Mouse (Mus musculus): ENCODE data around the gene Uqcc1. TPM values are rescaled to one million over a fixed set of nuclear protein-coding genes. Genes with fewer than 3 reads are reported as not detected.

The Uqcc1 gene
- polyA plus RNA-seq, 1 experiment from 2014 or later = 79.0 TPM

GRCm38 (mm10) chr2:155914684-155915083 is 15.4 kb downstream of the Uqcc1 start:
- H3K4me3 ChIP-seq = no peak overlapping the region
- H3K27ac ChIP-seq (replicated peaks) = no peak overlapping the region
- no peaks in the 10 kb centered on the region for H3K27me3 ChIP-seq
- H3K4me2 ChIP-seq (replicated peaks) = no peak overlapping the region
- no peak overlapping the region for H3K9ac ChIP-seq (replicated peaks)
- ATAC-seq (replicated peaks) = no peak
- H3K9me3 ChIP-seq = no peaks in the 10 kb centered on the region
- H3K4me1 ChIP-seq = no peaks in the 10 kb centered on the region
- peaks cover 42% of the 10 kb centered on the region for H3K36me3 ChIP-seq
- WGBS = 91% methylated on average over 6 of the region's 6 CpGs

- no peaks in the 10 kb centered on the region for H3K9me3 ChIP-seq
- no peak overlapping the region for H3K4me3 ChIP-seq
- H3K36me3 ChIP-seq = peaks cover 11% of the 10 kb centered on the region; the same call in 1 of the 2 replicates
- no peaks in the 10 kb centered on the region for H3K4me1 ChIP-seq
- H3K27me3 ChIP-seq = no peaks in the 10 kb centered on the region
- 92% methylated on average over 6 of the region's 6 CpGs for WGBS
- H3K9ac ChIP-seq (replicated peaks) = no peak overlapping the region
- no peak for ATAC-seq (replicated peaks)
- no peak overlapping the region for H3K4me2 ChIP-seq (replicated peaks)
- H3K27ac ChIP-seq (replicated peaks) = no peak overlapping the region
Measured at GRCm38 (mm10) chr2:155903632-155904008, 26.5 kb downstream of the Uqcc1 start.

- H3K4me1 ChIP-seq = no peaks in the 10 kb centered on the region
- ATAC-seq (replicated peaks) = no peak
- peaks cover 12% of the 10 kb centered on the region; the same call in 1 of the 2 replicates for H3K36me3 ChIP-seq
- H3K27me3 ChIP-seq = no peaks in the 10 kb centered on the region
- 88% methylated on average over 16 of the region's 16 CpGs for WGBS
- H3K4me2 ChIP-seq (replicated peaks) = no peak overlapping the region
- H3K27ac ChIP-seq (replicated peaks) = no peak overlapping the region
- no peak overlapping the region for H3K9ac ChIP-seq (replicated peaks)
- H3K9me3 ChIP-seq = no peaks in the 10 kb centered on the region
- H3K4me3 ChIP-seq = no peak overlapping the region
Measured at GRCm38 (mm10) chr2:155902989-155903631, 27.0 kb downstream of the Uqcc1 start.

GRCm38 (mm10) chr2:155895046-155895735 is 34.9 kb downstream of the Uqcc1 start:
- Histone ChIP-seq H3K4me1 (no peaks in the 10 kb centered on the region), H3K9ac (replicated peaks) (no peak overlapping the region), H3K9me3 (no peaks in the 10 kb centered on the region), H3K27ac (replicated peaks) (no peak overlapping the region), H3K36me3 (peaks cover 23% of the 10 kb centered on the region), H3K27me3 (no peaks in the 10 kb centered on the region), H3K4me2 (replicated peaks) (no peak overlapping the region), H3K4me3 (no peak overlapping the region)
- ATAC-seq (replicated peaks) = no peak
- 92% methylated on average over 16 of the region's 16 CpGs for WGBS

GRCm38 (mm10) chr2:155894307-155895045 is 35.6 kb downstream of the Uqcc1 start:
- H3K27ac ChIP-seq (replicated peaks) = no peak overlapping the region
- H3K4me3 ChIP-seq = no peak overlapping the region
- 91% methylated on average over 13 of the region's 13 CpGs for WGBS
- peaks cover 23% of the 10 kb centered on the region for H3K36me3 ChIP-seq
- no peak overlapping the region for H3K4me2 ChIP-seq (replicated peaks)
- H3K9me3 ChIP-seq = no peaks in the 10 kb centered on the region
- no peak for ATAC-seq (replicated peaks)
- H3K4me1 ChIP-seq = no peaks in the 10 kb centered on the region
- no peaks in the 10 kb centered on the region for H3K27me3 ChIP-seq
- no peak overlapping the region for H3K9ac ChIP-seq (replicated peaks)

GRCm38 (mm10) chr2:155886776-155887175 is 43.3 kb downstream of the Uqcc1 start:
- Histone ChIP-seq H3K4me1 (no peaks in the 10 kb centered on the region), H3K27ac (replicated peaks) (no peak overlapping the region), H3K27me3 (no peaks in the 10 kb centered on the region), H3K36me3 (peaks cover 7% of the 10 kb centered on the region), H3K4me2 (replicated peaks) (no peak overlapping the region), H3K9me3 (no peaks in the 10 kb centered on the region), H3K4me3 (no peak overlapping the region), H3K9ac (replicated peaks) (no peak overlapping the region)
- whole genome bisulfite sequencing = 95% methylated on average over 12 of the region's 12 CpGs
- no peak for ATAC-seq (replicated peaks)

GRCm38 (mm10) chr2:155885271-155885697 is 44.8 kb downstream of the Uqcc1 start:
- no peak overlapping the region for H3K9ac ChIP-seq (replicated peaks)
- no peak overlapping the region for H3K4me2 ChIP-seq (replicated peaks)
- H3K4me3 ChIP-seq = no peak overlapping the region
- H3K27me3 ChIP-seq = no peaks in the 10 kb centered on the region
- H3K27ac ChIP-seq (replicated peaks) = no peak overlapping the region
- no peaks in the 10 kb centered on the region for H3K4me1 ChIP-seq
- H3K9me3 ChIP-seq = no peaks in the 10 kb centered on the region
- peaks cover 7% of the 10 kb centered on the region for H3K36me3 ChIP-seq
- 88% methylated on average over 10 of the region's 10 CpGs for WGBS
- no peak for ATAC-seq (replicated peaks)

GRCm38 (mm10) chr2:155882087-155882486 is 48.0 kb downstream of the Uqcc1 start:
- Histone ChIP-seq H3K27ac (replicated peaks) (no peak overlapping the region), H3K9ac (replicated peaks) (no peak overlapping the region), H3K9me3 (no peaks in the 10 kb centered on the region), H3K4me2 (replicated peaks) (no peak overlapping the region), H3K36me3 (peaks cover 10% of the 10 kb centered on the region), H3K4me3 (no peak overlapping the region), H3K27me3 (no peaks in the 10 kb centered on the region), H3K4me1 (no peaks in the 10 kb centered on the region)
- 91% methylated on average over 3 of the region's 3 CpGs for WGBS
- ATAC-seq (replicated peaks) = no peak

- H3K9me3 ChIP-seq = no peaks in the 10 kb centered on the region
- peaks cover 13% of the 10 kb centered on the region for H3K36me3 ChIP-seq
- no peak for ATAC-seq (replicated peaks)
- H3K9ac ChIP-seq (replicated peaks) = no peak overlapping the region
- H3K27me3 ChIP-seq = no peaks in the 10 kb centered on the region
- H3K4me2 ChIP-seq (replicated peaks) = no peak overlapping the region
- no peak overlapping the region for H3K4me3 ChIP-seq
- no peak overlapping the region for H3K27ac ChIP-seq (replicated peaks)
- H3K4me1 ChIP-seq = no peaks in the 10 kb centered on the region
- WGBS = 88% methylated on average over 21 of the region's 21 CpGs
Measured at GRCm38 (mm10) chr2:155878964-155879876, 50.9 kb downstream of the Uqcc1 start.

GRCm38 (mm10) chr2:155873636-155874035 is 56.5 kb downstream of the Uqcc1 start:
- Histone ChIP-seq H3K27ac (replicated peaks) (0 out of 2 replicates have a peak overlapping the region, but pooled peaks have one; percentile 75), H3K4me3 (no peak overlapping the region), H3K27me3 (no peaks in the 10 kb centered on the region), H3K9me3 (no peaks in the 10 kb centered on the region), H3K36me3 (peaks cover 12% of the 10 kb centered on the region), H3K4me1 (peaks cover 24% of the 10 kb centered on the region), H3K9ac (replicated peaks) (no peak overlapping the region), H3K4me2 (replicated peaks) (no peak overlapping the region)
- WGBS = 64% methylated on average over 6 of the region's 6 CpGs
- ATAC-seq (replicated peaks) = no peak

- WGBS = 41% methylated on average over 10 of the region's 10 CpGs
- Histone ChIP-seq H3K4me1 (peaks cover 24% of the 10 kb centered on the region), H3K4me3 (no peak overlapping the region), H3K27ac (replicated peaks) (peak overlapping the region; percentile 75), H3K9ac (replicated peaks) (no peak overlapping the region), H3K27me3 (no peaks in the 10 kb centered on the region), H3K36me3 (peaks cover 11% of the 10 kb centered on the region), H3K4me2 (replicated peaks) (0 out of 2 replicates have a peak overlapping the region, but pooled peaks have one; percentile 11), H3K9me3 (no peaks in the 10 kb centered on the region)
- 0 out of 2 replicates have a peak, but pooled peaks have one; percentile 55 for ATAC-seq (replicated peaks)
Measured at GRCm38 (mm10) chr2:155872930-155873507, 57.1 kb downstream of the Uqcc1 start.
